Mouse (Mus musculus) mesoderm, embryonic 11.5 days (tissue): ENCODE data around the gene Atg4a-ps.

Experiments used
- DNase-seq: peaks from one replicate; pipeline ENCODE4 v3.0.0-alpha.2; 2012; ENCODE audit warnings: low read depth, low spot score

The Atg4a-ps gene

DNA sequence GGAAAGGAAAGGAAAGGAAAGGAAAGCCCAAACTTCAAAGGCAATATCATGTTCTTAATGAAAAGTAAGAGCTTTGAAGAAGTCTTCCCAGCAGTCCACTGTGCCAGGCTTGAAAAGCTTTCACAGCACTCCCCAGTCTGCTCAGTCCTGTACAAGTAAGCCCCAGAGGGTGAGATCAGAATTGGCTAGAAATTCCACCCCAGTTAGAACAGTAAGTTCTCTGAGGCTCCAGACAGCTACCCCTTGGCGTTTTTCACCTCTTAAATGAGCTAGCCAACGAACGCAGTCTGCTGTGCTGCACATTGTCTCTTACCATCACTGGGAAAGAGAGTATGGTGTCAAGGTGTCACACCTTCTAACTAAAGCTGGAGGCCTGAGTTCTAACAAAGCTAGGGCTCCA lies 18.2 kb downstream of the Atg4a-ps start:
- no peak for DNase-seq

DNA sequence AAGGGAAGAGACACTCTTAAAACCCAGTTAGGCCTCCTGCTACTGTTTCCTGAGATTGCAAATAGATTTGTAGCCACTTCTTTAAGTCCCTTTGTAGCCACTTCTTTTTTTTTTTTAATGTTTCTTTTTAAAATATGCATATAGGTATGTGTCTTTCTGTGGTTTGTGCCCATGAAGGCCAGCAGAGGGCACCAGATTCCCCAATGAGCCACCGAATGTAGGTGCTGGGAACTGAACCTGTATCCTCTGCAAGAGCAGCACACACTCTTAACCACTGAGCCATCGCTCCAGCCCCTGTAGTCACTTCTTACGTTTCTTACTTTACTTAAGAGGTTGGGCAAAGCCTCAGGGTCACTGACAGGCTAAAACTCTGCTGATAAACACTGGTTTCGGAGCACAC lies 19.4 kb downstream of the Atg4a-ps start:
- DNase-seq = no peak

DNA sequence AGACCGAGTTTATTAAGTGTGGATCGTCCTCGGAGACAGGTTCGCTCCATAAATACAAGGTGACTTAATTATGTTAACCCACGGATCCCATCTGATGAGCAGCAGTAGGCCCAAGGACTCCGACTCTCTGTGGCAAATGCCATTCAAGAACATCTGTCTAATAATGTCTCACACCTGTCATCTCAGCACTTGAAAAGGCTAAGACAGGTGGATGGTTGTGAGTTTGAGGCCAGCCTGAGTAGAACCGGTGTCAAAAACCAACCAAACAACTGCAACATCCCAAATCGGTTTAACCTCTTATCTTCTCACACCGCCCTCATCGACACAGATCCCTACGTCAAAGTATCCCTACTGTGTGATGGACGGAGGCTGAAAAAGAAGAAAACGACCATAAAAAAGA lies 20.7 kb downstream of the Atg4a-ps start:
- no peak for DNase-seq

DNA sequence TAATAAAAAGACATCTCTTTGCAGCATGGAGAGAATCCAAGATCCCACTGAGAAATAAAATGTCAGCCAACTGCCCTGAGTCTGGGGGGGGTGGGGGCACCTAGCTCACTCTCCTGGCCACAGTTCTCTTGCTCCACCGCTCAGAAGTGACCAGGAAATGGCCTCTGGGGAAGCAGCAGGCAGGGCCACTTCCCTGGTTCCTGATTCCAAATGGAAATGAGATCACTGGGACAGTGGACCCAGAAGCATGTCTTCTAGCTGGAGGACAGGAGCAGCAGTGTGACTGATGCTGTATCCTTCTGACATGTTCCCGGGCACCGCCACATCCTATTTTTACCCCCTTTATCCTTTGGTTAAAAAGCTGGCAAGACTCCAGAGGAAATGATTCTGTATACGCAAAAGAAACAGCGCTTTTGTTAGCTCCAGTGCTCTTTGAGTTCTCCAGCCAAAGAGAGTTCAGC lies 21.2 kb downstream of the Atg4a-ps start:
- DNase-seq = no peak

DNA sequence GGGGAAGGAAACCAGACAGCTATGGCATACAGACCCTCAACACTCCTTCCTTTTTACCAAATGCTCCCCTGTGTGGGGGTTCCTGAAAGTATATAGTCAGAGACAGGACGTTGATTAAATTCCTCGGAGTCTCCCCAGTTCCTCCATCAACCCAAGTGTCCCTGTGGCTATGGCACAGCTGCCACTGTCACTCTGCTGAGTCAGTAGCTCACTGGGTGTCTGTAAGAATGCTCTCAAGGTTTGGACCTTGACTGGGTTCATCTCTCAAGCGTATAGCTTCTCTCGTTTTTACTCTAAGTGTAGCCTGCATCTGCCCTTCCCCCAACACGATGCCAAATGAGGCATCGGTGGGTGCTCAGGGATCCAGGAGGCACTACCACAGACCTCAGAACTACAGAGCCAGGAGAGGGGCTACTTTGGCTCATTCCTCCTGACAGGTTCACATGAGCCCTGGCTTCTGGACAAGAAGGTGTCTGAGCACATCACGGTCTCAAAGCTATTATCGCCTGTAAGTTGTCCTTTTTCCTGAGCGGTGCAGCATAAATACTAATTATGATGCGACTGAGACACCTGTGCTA lies 21.9 kb downstream of the Atg4a-ps start:
- DNase-seq = no peak

DNA sequence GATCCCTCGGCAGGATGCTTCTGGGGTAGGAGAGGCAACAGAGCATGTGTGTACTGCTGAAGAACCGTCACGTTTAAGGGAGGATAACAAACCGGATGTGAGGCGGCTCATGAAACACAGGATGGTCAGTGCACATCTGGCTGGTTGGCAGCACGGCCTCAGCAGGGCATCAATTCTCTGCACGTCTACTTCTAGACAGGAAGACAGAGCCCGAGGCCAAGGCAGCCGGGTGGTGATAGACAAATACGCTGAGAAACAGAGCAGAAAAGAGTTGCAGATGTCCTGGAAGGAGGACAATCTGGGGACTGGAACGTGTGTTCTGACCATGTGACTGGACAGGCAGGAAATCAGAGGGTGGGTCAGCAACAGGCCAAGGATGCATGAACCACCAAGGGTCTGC lies 25.8 kb downstream of the Atg4a-ps start:
- DNase-seq = no peak

DNA sequence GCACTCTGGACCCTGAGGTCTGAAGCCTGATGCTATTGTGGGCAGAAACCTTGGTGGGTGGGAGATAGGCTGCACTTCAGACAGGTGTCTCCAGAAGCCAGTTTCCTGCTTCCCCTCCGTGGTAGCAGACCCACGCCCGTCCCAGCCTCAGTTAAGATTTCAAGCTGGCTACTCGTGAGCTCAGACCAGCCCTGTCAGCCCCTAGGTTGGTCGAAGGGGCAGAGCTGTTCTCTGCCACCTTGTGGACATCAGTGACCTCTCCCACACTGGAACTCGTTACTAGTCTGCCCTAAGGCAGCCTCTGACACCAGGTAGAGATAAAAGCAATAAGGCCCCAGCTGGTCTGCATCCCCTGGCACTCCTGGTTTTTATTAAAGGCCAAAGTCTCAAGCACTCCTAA lies 28.9 kb downstream of the Atg4a-ps start:
- DNase-seq = no peak

DNA sequence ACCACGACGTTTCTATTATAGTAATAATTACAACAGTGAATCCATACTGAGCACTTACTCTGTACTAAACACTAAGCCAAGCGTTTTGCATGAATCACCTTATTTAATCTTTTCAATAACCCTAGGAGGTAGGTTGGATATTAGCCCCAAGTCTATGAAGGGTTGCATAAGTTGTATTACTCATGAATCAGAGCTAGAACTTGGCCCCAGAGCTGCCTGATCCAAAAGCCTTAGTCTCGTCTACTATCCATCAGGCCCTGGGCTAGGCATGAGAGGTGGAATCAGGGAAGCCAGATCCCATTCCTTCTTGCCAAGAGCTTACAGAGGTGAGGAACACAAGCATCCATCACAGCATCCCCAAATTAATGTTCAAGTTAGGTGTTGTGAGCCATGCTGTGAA lies 30.2 kb downstream of the Atg4a-ps start:
- DNase-seq = no peak

DNA sequence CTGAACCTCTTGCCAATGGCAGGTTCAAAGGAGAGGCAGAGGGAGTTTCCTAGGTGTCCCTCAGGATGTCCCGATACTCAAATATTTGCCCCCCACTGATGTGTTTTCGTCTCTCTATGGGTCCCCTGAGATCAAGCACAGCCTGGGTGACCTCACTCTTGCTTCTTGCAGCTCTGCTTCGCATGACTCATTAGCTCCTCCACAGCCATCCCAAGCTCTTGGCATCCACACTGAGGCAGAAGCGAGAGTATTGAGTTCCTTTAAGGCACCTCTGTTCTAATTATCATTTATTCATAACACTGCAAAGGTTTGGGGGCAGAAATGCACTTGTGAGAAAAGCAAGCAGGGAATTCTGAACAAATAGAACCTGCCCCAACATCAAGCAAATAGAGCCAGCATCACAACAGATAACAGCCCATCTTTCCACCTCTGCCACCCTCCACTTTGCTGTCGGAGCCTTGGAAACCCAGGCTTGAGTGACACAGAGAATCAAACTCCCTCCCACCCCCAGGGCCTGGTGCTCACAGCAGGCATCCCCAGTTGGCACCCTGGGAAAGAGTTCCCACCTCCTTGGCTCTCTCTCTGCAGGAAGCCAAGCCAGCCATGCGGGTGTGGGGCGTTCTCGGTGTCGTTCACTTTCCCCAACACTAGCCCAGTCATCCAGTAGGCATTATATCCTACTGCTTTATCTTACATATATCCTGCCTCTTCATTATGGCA lies 33.1 kb downstream of the Atg4a-ps start:
- no peak for DNase-seq

DNA sequence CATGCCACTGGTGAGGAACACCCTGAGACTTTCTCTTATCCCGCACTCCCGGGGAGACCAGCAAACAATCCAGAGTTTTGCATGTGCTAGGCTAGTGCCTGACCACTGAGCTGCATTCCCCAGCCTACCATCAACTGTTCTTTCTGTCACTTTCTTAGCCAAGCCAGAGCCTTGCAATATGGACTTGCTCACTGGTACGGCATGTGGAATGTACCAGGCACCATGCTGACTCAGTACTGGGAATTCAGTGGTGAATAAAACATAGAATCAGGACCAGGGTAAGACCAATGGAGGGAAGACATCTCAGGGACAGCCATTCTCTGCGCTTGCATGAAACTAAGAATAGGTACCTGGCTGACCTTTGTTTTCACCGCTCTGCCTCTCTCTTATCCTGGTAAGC lies 35.6 kb downstream of the Atg4a-ps start:
- no peak for DNase-seq

DNA sequence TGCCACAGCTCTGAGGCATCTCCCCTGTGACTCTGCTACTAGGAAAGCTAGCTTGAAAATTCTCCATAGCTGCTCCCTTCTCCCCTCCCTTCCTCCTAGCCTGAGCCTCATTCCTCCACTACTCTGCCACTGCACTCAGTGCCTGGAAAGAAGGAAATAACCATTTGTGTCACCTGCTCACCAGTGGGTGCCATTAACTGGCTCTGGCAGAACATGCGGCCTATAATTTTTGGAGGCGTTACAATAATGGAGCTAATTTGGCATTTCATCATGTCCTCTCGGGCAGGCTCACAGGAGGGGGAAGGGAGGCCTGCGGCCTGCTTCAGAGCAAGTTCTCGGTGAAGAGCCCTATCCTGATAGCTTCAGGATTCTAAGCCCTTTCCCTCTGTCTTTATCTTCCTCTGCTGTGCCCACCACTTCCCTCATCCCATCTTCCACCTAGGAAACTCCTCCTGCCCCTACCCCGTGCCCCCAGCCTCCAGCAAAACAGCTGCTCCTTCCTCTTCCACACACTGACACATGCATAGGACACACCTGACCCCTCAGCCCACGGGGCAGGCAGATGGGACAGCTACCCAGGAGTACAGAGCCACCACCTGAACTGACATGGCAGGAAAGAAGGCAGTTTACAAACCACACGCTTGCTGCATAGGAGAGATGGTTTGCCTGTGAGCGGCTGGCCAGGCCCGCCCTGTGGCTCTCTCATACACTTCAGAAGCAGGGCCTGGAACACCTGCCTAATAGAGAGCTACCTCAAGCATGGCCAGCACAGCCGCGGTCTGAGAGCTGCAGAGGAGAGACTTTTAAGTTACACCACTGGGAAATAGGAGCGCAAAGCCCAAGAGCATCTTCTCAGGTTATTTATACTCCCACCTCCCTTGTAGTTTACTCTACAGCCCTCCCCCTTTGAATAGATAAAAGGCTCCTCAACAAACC lies 38.9 kb downstream of the Atg4a-ps start:
- DNase-seq = no peak

DNA sequence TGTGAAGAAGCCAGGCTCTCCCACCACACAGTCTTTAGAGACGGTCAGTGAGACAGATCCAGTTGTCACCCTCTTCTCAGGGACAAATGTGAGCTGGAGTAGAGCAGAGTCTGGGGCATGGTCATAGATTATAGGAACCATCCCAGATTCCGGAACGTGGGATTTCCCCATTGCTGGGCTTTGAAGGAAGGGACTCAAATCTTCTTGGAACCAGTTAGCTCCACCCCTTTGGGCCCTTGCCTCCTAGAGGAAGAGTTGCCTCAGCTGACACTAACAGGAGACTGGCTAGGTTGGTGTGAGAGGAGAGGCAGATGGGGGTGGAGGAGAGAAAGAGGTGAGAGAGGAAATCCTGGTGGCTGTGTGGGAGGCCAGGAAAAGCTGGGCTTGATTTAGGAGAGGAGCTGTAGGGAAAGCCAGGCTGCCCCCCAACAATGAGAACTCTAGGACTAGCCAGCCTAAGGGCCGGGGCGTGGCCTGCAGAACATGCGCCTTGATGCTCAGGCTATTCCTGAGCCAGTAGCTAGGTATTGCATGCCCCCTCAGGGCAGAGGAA lies 39.7 kb downstream of the Atg4a-ps start:
- DNase-seq = no peak

DNA sequence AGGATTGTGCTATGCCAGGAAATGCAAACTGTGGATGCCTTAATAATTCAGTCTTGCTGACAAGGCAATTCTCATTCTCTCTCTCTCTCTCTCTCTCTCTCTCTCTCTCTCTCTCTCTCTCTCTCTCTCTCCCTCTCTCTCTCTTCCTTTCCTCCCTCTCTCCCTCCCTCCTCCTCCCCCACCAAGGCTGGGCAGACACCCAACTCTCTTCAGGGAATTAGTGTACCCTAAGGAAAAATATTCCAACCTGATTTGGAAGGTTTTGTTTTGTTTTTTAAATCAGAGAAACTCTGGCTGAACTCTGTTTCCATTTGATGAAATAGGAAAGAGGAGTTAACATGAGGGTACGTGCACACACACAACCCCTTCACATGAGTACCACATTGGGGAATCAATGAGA lies 44.3 kb downstream of the Atg4a-ps start:
- no peak for DNase-seq

DNA sequence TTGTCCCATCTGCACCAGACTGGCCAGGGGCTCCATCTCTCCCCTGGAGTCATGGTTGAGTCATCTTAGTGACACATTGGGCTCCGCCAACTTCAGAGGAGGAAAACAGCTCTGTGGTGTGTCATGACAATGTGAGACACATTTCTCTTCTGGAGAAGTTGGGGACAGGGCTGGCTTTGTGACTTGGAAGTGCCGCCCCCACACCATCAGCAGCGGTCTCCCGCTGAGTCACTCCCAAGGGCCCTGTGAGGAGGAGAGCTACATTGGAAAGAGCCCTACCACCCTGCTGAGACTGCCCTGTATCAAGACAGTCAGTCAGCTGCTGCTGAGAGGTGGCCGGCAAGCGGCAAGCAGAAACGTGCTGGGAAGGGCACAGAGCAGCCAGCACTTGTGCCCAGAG lies 44.9 kb downstream of the Atg4a-ps start:
- no peak for DNase-seq

DNA sequence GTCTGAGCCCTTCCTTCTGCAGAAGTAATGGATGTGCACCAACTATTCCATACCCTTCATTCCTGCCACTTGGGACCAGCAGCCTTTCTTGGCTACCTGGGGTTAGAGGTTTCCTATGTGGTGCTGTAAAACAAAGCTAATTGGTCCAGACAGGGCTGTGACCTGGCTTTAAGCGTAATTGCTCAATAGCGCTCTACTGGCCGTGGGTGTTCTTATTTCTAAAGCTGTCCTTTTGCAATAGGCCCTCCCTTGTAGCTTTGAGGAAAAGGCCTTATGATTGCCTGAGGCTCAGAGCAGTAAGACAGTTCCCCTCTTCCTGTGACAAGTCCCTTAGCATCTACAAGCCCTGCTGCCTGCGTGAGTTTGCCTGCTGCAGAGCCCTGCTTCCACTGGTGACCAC lies 48.3 kb downstream of the Atg4a-ps start:
- no peak for DNase-seq

DNA sequence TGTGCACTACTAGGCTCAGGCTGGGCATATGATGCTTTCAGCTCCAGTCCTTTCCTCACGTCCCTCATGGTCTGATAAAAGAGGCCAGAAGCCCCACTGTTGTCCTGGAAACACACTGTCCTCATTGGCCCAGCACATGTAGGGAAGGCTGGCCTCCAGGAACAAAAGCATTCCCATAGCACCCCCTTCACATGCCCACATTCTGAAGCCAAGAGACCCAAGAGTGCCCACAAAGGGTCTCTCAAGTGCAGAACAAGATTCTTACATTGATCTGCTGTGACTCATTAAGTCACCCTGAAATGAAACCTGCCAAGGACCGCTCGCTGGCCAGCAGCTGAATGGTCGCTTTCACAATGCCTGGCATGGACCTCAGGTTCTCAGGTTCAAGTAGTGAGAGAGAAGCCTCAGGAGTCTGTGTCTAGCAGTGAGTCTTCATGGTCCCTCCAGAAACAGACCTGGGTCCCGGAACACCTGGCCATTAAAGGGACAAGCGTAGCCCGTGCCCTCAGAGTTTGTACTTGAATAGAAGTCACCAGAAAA lies 50.5 kb downstream of the Atg4a-ps start:
- no peak for DNase-seq
